Mouse (Mus musculus) cerebellum, adult 2 months (tissue): ENCODE results near the gene Bag1. TPM values are rescaled to one million over a fixed set of nuclear protein-coding genes. Genes with fewer than 3 reads are reported as not detected.

Source experiments
- DNase-seq, 2 experiments: peaks; one replicate each; pipeline ENCODE4 v3.0.0; 2021
- H3K27ac ChIP-seq: fragments of 200-500 bp; 2 replicates; pipeline ENCODE4 v1.5.1; 2012; ENCODE audit warnings: low read length, control low read depth, inconsistent platforms; ENCODE audit not compliant: insufficient read depth
- H3K27me3 ChIP-seq: fragments of 200-500 bp; 2 replicates; pipeline ENCODE4 v1.6.1; 2012; ENCODE audit warnings: inconsistent platforms, mild to moderate bottlenecking, low read length, moderate library complexity; ENCODE audit not compliant: control insufficient read depth, insufficient read depth
- H3K4me1 ChIP-seq: fragments of 200-500 bp; 2 replicates; pipeline ENCODE4 v1.6.1; 2011; ENCODE audit warnings: low read length; ENCODE audit not compliant: control insufficient read depth, insufficient read depth
- H3K4me3 ChIP-seq: fragments of 200-500 bp; replicated peaks from 2 replicates; pipeline ENCODE3; 2011; ENCODE audit warnings: mild to moderate bottlenecking, low read depth, low read length, control low read depth; ENCODE audit not compliant: insufficient read depth
- CTCF ChIP-seq: fragments of 200-500 bp; IDR thresholded peaks from 2 replicates; pipeline ENCODE4 v1.5.1; 2011; ENCODE audit warnings: low read depth, mild to moderate bottlenecking, control low read depth, low read length, moderate library complexity, borderline replicate concordance; ENCODE audit not compliant: insufficient read depth
- POLR2A ChIP-seq: fragments of 200-500 bp; IDR thresholded peaks from 2 replicates; pipeline ENCODE4 v1.6.1; 2011; ENCODE audit warnings: low read length, control low read depth, borderline replicate concordance; ENCODE audit not compliant: insufficient read depth
- WGBS: fragments of 180-500 bp; shearing (Covaris S2); methylation state at CpG from one replicate; pipeline ENCODE4 v1.1.7; 2018; 5-methylcytosine and 5-hydroxymethylcytosine counted together
- polyA plus RNA-seq: library from polyadenylated mRNA; depleted of rRNA; stranded (reverse); fragments of >200 nt; gene quantifications from 2 replicates; pipeline ENCODE4 v1.2.3, GENCODE M21; 2012

Bag1 gene
- polyA plus RNA-seq, 1 experiment, result 159 TPM

GRCm38 (mm10) chr4:40974011-40974410 is 25.9 kb upstream of the Bag1 start:
- peaks cover 4% of the 10 kb centered on the region for H3K4me1 ChIP-seq
- TF ChIP-seq POLR2A (no peak), CTCF (no peak)
- WGBS, result 42% methylated on average over 1 of the region's 1 CpGs
- H3K27ac ChIP-seq, result no peak overlapping the region
- no peak overlapping the region for H3K4me3 ChIP-seq
- no peaks in the 10 kb centered on the region for H3K27me3 ChIP-seq
- DNase-seq, result no peak

DNA sequence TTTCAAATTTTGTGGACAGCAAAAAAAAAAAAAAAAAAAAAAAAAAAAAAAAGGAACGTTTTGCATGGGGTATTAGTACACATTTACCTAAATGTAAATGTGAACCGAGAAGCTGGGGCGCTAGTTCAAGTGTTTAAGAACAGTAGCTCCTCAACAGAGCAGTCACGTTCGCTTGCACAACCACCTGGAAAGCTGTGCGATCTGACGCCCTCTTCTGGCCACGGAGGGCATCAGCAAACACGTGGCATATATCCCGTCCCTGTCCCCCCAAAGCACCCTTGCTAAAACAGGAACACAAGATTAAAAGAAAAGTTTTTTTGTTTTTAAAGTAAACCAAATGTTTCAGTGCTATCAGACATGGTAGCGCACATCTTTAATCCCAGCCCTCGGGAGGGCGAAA is 23.6 kb upstream of the Bag1 start:
- peak; percentile 50 for TF ChIP-seq CTCF
- TF ChIP-seq POLR2A, result no peak
- Histone ChIP-seq H3K4me1 (peaks cover 4% of the 10 kb centered on the region), H3K4me3 (peak overlapping the region; percentile 97), H3K27ac (no peak overlapping the region), H3K27me3 (no peaks in the 10 kb centered on the region)
- 23% methylated on average over 13 of the region's 13 CpGs for WGBS
- DNase-seq, result peak; percentile 18 to 19

DNA sequence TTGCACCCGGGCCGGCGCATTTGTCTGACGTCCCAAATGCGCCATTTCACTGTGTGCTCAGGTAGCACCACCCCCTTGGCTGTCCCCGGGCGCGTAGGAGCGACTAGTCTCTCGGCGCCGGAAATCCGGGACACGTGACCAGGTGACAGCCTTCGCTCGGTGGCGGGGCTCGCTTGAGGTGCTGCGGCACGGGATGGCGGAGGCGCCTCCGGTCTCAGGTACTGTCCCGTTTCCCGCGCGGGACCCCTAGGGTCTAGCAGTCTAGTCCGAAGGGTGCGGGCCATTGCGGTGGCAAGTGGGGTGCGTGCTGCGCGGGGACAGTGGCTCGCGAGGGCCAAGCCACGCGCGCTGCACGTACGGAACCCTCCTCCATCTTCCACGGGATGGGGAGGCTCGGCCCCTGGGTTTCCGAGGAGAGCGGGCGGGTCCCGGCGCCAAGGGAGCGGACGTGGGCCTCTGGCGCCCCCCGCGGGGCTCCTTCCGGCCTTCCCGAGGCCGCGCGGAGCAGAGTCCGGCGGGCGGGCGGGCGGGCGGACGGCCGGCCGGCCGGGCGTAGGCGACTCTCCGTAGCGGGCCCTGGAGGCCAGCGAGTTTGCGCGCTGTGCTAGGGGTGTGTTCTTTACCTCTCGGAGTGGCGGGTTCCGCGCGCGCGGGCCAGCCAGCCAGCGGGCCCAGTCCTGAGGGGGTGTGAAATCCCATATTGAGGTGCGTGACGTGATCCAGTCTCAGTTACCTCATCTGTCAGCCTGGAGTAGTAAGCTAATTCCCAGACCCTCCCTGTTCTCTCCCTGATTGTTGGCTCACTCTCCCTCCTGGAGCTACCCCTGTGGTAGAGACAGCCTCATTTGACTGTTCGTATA is 23.0 kb upstream of the Bag1 start, which contains the start of gene Nfx1:
TSS of gene Nfx1 (plus strand) at position 65 of the 860 bp plus-strand sequence.
- DNase-seq, result peak; percentile 96 to 98
- under 1% methylated on average over 85 of the region's 85 CpGs for WGBS

DNA sequence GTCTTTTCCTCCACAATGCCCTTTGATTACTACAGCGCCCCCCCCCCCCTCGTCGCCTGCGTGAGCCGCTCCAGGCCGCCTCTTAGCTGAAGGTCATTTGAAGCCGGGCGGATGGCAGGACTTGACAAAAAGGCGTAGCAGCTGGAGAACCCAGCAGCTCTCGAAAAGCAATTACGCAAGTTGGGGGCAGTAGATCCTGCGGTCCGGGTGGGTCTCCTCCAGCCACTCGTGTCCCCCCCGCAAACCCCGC is 22.4 kb upstream of the Bag1 start:
- no peaks in the 10 kb centered on the region for H3K27me3 ChIP-seq
- TF ChIP-seq CTCF (no peak), POLR2A (no peak)
- no peak for DNase-seq
- WGBS, result 0% methylated on average over 16 of the region's 16 CpGs
- H3K4me3 ChIP-seq, result peak overlapping the region; percentile 97
- peak overlapping the region; percentile 92 for H3K27ac ChIP-seq
- peaks cover 4% of the 10 kb centered on the region for H3K4me1 ChIP-seq

More for the DNA sequence above, 23.0 kb upstream of the Bag1 start, which contains the start of gene Nfx1:
- H3K4me3 ChIP-seq, result peak within 1 kb of the TSS; percentile 97
- no peaks in the 10 kb centered on the region for H3K27me3 ChIP-seq
- H3K4me1 ChIP-seq, result peaks cover 4% of the 10 kb centered on the region
- H3K27ac ChIP-seq, result peak within 1 kb of the TSS; percentile 92
- no peak for TF ChIP-seq CTCF
- TF ChIP-seq POLR2A, result peak; percentile 85

DNA sequence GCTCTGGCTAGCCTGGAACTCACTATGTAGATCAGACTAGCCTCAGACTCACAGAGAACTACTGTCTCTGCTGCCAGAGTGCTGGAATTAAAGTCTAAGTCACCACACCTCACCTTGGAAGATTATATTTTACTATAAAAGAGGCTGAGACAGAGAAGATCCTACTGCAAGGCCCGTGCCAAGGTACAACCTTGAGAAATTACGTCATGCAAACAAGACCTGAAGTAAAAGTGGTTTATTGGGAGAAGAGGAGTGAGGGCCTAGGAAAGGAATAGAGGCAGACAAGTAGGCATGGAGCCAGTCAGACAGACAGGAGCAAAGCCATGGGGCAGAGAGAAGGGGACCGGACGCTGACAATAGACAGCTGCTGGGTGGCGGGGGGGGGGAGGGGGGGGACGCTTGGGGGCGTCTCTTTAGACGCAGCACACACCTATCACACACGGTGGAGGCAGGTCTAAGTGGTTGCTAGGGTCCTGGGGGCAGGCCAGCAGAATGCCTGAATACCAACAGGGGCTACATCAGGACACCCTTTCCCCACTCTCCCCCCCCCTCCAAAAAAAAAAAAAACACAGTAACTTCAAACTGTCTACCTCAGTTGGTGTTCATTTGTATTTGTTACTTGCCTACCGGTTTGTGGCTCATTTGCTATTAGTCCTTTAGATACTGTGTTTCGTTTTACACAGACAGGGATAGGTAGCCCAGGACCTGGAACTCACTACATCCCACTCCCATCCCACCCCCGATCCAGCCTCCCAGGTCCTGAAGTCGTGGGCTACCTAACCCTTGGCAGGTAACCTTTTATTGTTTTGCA is 21.9 kb upstream of the Bag1 start:
- Histone ChIP-seq H3K4me3 (peak overlapping the region; percentile 97), H3K27ac (peak overlapping the region; percentile 92), H3K4me1 (peaks cover 4% of the 10 kb centered on the region; the same call in 1 of the 2 replicates), H3K27me3 (no peaks in the 10 kb centered on the region)
- 7% methylated on average over 13 of the region's 13 CpGs for WGBS
- peak in 1 of 2 experiments; percentile 25 for DNase-seq
- no peak for TF ChIP-seq CTCF
- no peak for TF ChIP-seq POLR2A

GRCm38 (mm10) chr4:40969161-40969560 is 21.1 kb upstream of the Bag1 start:
- no peaks in the 10 kb centered on the region for H3K27me3 ChIP-seq
- WGBS, result 82% methylated on average over 4 of the region's 4 CpGs
- H3K4me3 ChIP-seq, result no peak overlapping the region
- DNase-seq, result no peak
- H3K27ac ChIP-seq, result no peak overlapping the region
- H3K4me1 ChIP-seq, result peaks cover 4% of the 10 kb centered on the region; the same call in 1 of the 2 replicates
- no peak for TF ChIP-seq CTCF
- no peak for TF ChIP-seq POLR2A

DNA sequence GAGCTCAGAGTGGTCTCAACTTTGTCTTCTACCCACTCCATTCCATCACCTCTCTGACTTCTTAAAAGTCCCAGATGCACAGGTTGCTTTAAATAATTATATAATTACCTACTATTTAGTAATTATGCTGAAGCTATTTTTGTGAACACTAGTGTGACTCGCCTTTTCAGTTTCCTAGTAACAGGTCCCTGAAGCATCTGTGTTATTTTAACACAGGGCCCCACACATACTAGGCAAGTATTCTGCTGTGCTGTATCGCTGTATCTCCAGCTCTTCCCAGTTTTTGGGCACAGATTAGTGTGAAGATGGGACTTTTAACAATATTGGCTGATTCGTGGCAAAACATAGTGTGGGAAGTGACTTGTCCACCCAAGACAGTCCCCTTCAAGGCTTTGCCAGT is 15.4 kb upstream of the Bag1 start:
- WGBS, result 89% methylated on average over 3 of the region's 3 CpGs
- Histone ChIP-seq H3K27me3 (no peaks in the 10 kb centered on the region), H3K4me3 (no peak overlapping the region), H3K4me1 (no peaks in the 10 kb centered on the region), H3K27ac (no peak overlapping the region)
- no peak for TF ChIP-seq CTCF
- TF ChIP-seq POLR2A, result no peak
- DNase-seq, result no peak

- WGBS, result 91% methylated on average over 6 of the region's 6 CpGs
- Histone ChIP-seq H3K27ac (no peak overlapping the region), H3K4me1 (no peaks in the 10 kb centered on the region), H3K4me3 (no peak overlapping the region), H3K27me3 (no peaks in the 10 kb centered on the region)
- no peak for TF ChIP-seq CTCF
- no peak for TF ChIP-seq POLR2A
- no peak for DNase-seq
These were observed 7.8 kb upstream of the Bag1 start for GRCm38 (mm10) chr4:40955942-40956341.
